Mouse (Mus musculus): ENCODE measurements around the gene D830030K20Rik.
"Not testable (repeated sequence)": the region's sequence is repeated elsewhere in the genome, so short reads cannot be mapped to it uniquely, and the experiment has no call there.

DNA sequence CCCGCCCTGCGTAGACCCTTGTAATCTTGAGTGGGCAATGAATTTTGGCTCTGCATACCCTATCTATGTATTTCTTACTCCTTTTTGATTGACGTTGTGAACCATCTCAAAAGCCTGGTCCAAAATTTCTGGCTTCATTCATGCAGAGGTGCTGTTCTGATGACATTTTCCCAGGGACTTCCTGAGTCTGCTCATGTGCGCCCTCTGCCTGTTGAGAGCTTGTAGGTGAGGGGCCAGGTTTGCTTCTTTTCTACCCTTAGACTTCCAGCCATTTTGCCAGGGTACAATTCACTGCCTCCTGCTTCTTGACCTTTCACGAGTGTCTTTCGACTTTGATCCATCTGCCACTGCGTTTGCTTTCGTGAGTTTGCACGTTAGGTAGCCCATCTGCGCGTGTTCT is 1.1 kb downstream of the D830030K20Rik start:
- TF ChIP-seq CTCF (IDR thresholded peaks at IDR 0.05; ENCODE audit: low read depth) = peak; percentile 63
- not testable (repeated sequence) for TF ChIP-seq EP300 (optimal IDR thresholded peaks at IDR 0.05)

All from stomach, postnatal 0 days (tissue).